Mouse (Mus musculus) adrenal gland, postnatal 25 days (tissue): Measurements from ENCODE around the gene Etl4. TPM values are rescaled to one million over a fixed set of nuclear protein-coding genes. Genes with fewer than 3 reads are reported as not detected.
"Not testable (repeated sequence)": the region's sequence is repeated elsewhere in the genome, so short reads cannot be mapped to it uniquely, and the experiment has no call there.

Source experiments
- DNase-seq: peaks from one replicate; pipeline ENCODE4 v3.0.0; 2021; ENCODE audit warnings: mixed read lengths
- total RNA-seq: library from RNA; stranded (reverse); gene quantifications from 2 replicates; pipeline ENCODE4 v1.2.3, GENCODE M21; 2021

The Etl4 gene
- total RNA-seq, 1 experiment from 2014 or later = 28.4 TPM

DNA sequence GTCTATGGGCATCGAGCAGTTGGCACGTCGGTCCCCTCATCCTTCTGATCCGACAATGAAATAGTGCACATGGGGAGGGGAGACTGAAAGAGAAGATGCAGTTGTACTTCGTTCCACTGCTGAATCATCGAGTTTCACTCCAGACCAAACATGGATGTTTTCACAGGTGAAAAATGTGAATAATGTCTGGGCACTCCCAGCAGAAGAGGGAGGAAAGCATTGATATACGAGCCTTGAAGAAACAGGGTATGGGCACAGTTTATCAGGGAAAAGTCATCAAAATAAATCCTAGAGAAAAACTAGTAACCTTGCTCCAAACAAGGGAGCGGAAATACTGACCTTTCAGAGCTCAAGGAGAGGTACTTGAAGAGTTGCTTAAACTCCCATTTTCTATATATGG is 744.5 kb downstream of the Etl4 start:
- DNase-seq = no peak

DNA sequence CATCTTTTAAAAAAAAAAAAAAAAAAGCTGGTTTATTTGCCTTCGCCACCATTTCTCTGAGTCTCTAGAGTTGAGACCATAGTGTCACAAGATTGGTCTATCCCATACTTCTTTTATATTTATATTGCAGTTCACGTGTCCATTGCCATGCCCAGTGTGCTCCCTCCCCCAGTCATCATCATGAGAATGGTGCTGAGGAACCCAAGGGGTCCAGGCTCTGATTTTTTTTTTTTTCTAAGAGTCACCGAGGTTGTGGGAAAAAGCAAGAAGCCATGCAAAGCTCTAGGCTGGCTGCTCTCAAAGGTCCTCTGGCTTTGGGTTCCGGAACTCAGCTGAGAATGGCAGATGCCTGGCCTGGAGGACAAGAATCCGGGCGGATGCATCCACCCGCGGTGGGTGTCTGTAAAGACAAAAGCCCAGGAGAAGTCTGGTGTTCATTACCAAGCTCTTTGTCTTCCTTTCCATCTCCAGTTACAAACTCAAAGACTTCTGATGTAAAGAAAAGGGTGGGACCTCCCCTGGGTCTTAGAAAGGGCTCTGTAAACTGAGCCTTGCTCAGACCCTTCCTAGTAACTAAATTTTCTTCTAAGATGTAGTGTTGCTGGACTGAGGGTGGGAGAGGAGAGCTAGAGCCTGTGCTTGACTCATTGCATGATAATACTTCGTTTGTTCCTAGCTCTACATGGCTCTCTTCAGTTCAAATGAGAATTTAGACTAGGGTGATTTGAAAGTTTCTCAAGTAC is 745.2 kb downstream of the Etl4 start:
- DNase-seq = no peak

DNA sequence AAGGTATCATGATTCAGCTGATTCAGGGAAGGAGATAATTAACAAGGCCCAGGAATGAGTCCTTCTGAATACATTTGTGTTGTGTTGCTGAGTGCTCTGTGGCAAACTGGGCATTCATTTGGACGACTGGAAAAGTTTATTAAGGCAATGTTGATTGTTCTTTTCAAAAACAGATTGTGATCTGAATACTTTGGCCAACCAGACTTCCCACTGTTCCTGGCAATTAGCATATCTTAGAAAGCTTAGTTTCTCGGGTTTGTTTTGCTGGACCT is 745.7 kb downstream of the Etl4 start:
- no peak for DNase-seq

DNA sequence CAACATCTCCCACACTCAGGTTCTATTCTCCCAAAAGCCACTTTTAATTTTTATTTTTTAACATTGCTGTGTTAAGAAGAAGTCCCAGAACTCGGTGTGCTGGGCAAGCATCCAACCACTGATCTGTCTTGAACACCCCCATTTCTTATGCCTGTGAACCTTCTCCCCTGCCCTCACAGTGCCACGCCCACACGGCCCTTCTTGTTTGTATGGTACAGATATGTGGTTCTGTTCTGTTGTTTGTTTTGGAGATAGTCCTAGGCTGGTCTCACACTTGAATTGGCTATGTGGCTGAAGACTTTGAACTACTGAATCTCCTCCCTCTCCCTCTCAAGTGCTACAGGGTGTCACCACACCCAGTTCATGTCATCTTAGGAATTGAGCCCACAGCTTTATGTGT is 748.3 kb downstream of the Etl4 start:
- DNase-seq = no peak

DNA sequence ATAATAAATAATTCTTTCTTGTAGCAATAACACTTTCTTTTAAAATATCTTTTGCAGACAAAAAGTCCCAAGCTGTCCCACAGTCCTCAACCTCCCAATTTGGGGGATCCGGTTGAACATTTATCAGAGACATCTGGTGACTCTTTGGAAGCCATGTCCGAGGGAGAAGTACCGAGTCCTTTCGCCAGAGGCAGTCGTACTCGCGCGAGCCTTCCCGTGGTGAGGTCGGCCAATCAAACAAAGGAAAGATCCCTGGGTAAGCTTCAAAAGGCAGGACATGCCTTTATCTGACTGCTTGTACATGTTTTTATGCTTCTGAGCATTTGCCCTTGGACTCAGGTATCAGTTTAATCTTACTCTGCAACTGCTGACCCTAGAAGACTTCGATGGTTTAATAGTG is 752.3 kb downstream of the Etl4 start:
- DNase-seq = no peak

DNA sequence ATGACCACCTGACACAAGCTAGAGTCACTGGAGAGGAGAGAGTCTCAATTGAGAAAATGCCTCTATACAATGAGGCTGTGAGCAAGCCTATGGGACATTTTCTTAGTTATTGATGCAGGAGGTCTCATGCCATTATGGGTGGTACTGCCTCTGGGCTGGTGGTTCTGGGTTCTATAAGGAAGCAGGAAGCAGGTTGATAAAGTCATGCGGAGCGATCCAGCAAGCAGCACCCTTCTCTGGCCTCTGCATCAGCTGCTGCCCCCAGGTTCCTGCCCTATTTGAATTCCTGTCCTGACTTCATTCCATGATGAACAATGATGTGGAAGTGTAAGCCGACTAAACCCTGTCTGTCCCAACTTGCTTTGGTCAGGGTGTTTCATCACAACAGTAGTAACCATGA is 753.1 kb downstream of the Etl4 start:
- DNase-seq = no peak

DNA sequence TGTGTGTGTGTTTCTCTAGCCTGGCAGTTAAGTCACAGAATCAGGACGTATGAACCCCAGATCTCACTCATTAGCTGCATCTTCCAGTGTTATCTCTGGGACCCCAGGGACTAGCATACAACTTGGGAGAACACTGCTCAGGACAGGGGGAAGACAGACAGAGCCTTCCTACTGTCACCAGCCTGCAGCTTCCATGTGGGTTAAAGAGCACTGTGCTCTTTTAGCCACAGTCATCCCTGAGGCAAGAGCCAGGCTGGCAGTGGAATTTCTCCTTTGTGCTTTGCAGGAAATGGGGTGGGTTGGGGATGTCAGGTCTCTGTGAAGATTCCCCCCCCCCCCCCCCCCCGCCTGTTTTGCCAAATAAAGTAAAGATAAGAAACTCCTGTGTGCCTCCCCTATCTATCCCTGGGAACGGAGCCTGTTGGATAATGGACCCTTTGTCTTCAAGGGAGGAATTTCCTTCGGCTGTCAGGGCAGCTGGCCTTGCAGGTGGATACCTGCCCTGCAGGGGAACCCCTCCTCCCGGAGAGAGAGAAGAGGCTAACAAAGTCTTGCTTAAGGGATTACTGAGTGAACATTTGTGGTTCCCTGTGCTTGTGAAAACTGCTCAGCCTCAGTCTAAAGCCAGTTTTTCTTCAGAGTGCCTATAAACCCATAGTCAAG is 755.9 kb downstream of the Etl4 start:
- DNase-seq = no peak

DNA sequence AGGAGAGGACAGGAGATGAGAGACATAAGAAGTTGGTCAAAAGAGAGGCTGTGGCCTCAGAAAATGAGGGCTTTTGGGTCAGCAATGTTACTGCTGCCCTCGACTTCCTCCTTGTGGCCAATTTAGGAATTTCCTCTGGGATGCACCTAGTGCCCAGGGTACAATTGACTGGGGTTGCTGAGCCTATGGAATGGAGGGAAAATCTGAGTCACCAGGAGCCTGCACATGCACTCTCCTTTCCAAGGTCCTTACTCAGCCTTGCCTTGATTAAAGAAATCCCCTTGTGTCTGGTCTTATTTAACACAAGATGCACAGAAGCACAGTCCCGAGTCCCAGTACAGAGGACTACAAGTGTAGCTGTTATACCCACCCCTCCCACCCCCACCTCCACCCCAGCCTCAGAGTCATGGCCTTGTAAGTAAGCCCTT is 756.5 kb downstream of the Etl4 start:
- peak; percentile 44 for DNase-seq

DNA sequence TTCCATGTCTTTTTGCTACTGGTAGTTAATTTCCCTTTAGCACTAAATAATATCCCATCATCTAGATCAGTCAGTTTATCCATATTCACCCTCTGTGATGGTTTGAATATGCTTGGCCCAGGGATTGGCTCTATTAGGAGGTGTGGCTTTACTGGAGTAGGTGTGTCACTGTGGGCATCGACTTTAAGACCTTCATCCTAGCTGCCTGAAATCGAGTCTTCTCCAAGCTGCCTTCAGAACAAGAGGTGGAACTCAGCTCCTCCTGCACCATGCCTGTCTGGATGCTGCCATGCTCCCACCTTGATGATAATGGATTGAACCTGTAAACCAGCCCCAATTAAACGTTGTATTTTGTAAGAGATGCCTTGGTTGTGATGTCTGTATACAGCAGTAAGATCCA is 758.3 kb downstream of the Etl4 start:
- DNase-seq = no peak

DNA sequence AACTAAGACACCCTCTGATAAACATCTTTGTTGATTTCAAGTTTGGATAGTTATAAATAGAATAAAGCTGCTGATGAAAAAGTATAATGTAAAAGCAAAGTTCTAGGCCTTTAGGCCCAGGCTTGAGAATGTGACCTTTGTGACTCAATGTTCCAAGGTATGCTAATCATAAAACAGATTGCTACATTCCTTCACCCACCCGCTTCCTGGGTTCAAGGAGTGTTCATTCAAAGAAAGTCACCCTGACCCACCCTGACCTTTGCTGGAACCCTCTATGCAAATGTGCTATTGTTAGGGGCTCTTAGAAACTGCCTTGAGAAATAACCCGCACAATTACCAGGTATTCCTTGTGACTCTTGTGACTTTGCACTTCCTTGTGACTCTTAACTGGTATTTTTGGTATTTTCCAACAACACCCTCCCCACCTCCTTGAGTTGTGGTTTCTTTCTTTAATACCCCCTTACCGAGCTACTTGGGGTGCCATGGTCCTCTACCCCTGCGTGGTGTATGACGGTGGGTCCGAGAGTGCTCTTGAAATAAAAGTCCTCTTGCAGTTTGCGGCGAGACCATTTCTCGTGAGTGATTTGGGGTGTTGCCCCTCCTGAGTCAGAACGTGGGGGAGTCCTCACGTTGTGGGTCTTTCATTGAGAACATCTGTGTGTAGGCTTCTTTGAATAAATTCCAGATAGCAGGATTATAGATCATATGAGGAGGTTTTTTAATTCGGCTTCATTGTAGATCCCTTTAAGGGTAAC is 758.9 kb downstream of the Etl4 start:
- DNase-seq = not testable (repeated sequence)

DNA sequence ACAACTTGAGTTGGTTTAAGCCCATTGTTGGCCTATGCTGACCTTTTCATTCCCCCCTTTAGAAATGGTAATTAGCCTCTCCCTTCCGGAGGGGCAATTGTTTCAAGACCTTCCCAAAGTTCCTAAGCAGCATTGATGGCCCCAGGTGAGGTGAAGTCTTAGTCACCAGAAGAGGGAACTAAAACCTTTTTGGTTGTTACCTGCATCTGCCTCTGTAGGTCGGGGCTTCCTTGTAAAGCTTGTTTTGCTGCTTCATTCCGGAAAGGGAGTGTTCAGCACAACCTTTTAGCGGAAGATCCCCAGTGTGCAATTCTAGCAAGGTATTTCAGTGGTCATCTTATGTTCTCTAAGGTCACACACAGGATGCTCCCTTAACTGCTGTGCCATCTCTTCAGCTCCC is 759.8 kb downstream of the Etl4 start:
- no peak for DNase-seq

DNA sequence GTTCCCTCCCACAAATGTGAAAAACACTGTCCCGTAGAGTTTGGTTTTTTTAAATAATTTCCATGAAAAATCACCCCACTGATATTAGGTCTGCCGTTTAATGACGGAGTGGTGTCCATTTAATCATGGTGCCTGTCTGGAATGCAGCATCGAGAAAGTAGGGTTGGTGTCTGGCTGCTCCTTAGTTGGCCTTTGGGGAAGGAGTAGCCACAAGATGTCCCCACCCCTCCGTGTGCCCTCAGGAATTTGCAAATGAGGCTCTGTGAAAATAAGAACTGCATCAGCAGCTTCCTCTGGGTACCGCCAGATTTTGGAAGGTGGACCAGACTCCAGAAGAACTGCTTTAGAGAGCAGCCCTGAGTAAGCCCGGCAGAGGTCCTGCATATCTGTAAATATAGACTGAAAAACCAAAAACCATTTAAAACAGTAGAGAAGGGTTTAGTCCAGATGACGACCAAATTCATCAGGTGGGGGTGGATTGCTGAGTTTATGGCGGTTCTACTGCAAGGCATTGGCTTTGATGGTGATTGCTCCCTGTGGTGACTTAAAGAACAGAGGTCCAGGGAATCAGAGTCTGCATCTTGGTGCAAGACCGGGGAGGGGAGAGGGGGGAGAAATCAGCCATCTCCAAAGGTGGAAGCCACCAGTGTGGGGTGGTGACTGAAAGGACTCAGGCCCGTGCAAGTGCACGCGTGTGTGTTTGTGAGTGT is 762.1 kb downstream of the Etl4 start:
- no peak for DNase-seq

DNA sequence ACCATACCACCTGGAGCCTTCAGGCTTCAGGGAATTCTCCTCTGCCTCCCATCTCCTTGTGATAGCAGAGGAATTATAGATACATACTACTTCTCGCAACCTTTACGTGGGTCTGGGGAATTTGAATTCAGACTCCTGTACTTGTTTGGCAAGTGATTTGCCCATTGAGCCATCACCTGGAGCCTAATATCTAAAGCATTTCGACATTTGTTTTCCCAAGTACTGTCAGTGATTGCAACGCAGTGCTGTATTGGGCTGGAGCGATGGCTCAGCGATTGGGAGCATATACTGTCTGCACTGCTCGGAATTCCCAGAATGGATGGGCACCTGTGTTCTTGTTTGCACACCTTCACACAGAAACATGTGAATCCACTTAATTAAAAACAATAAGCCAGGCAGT is 762.7 kb downstream of the Etl4 start:
- no peak for DNase-seq

DNA sequence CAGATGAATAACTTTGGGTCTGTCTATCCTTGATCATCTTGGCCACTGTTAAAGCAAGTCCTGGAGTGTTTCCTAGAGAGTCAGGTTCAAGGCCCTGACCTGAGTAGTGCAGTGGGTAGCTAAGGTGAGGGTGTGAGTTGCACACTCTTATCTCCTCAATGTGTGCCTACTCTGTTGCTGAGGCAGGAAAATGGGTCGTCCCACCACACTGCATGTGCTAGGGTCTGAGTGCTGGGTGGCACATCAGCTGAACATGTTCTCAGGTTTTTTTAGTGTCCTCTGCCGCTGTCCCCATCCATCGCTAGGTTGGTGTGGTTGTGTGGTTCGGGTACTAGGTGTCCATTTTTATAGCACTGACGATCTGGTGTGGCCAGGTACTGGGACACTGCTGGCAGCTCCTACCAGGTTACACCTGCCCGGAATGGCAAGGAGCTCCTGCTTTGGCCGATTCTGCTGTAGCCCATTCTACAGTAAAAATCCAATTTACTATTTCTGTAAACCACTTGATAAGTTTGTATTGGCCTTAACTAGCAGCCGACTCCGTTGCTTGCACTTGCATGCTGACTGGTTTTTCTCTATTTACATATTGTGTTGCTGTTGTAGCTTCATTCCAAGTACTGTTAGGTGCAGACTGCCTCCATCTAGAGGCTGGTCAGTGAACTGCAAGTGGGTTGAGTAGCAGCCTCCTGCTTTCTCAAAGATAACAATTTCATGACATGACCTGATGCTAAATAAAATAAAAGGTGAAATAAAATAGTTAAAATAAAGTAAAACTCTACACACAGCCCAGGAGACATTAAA is 763.4 kb downstream of the Etl4 start:
- peak; percentile 59 for DNase-seq

DNA sequence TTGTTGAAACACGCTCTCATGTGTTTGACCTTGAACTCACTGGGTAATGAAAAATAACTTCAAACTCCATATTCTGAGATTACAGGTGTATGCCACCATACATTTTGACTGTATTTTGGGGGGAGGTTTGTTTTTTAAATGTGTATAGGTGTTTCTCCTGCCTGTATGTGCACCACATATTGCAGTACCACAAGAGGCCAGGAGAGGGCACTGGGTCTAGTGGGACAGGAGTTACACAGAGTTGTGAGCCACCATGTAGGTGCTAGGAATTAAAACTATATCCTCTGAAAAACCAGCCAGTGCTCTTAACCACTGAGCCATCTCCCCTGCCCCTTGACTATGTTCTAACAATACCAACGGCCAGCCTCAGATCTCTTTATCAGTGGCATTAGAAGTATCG is 766.8 kb downstream of the Etl4 start:
- no peak for DNase-seq

DNA sequence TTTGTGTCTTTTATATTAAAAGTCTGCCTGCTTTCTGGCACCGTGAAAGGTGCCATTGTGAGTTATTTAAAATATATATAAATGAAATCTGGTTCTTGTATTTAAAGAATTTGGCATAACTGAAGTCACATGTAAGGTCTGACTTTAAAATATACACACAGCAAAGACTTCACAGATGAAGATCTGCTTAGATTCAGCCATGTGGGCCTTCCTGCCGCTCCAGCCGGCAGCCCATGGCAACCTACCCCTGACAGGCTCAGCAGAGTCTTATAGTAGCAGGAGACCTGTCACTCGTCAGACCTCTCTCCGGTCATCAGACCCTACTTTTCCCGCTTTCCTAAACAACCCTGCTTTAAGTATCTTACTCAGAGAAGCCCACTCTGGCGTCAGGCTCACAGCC is 769.2 kb downstream of the Etl4 start:
- DNase-seq = no peak

DNA sequence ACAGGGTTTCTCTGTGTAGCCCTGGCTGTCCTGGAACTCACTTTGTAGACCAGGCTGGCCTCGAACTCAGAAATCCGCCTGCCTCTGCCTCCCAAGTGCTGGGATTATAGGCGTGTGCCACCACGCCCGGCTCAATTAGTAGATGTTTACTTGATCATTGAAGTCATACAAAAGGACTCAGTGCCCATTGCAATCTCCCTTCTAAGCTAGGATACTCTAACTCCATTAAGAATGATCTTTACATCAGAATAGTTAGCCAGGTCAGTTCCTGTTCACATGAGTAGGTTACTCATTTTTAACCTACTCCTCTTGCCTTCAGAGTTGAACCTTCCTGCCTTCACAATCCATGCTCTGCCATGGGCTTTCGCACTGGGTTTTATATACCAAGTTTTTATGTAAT is 772.6 kb downstream of the Etl4 start:
- not testable (repeated sequence) for DNase-seq

DNA sequence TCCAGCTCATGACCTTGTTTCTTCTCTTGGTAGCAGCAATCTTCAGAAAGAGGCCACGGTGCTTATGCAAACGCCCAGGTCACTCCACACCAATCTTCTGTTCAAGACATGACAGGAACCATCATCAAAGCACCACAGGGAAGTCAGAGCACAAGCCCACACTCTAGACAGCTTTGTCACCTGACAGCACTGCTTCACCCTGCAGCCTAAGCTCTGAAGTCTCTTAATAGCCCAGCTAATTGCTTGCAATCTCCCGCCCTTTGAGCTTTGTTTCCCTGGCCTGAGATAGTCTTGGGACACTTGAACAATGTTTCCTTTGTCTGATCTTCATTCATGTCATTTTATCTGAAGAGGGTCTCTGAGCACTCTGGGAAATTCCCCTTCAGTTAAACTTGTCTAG is 779.8 kb downstream of the Etl4 start:
- DNase-seq = no peak

DNA sequence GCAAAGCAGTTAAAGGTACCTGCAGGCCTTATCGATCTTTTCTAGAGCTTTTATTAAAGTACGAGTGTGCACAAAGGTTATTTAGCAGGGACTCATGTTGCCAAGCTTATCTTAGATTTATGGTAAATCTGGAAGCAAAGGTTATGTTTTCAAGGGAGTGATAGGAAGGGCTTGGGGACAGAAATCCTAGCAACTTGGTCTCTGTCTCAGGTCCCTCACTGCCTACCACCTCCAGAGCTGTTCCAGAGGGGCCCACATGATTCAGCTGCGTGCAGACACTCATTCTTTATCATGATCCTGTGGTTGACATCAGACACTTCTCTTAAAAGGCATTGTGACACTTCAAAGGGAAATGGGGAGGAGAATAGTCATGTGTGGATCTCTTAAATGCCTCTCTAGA is 783.3 kb downstream of the Etl4 start:
- DNase-seq = no peak

DNA sequence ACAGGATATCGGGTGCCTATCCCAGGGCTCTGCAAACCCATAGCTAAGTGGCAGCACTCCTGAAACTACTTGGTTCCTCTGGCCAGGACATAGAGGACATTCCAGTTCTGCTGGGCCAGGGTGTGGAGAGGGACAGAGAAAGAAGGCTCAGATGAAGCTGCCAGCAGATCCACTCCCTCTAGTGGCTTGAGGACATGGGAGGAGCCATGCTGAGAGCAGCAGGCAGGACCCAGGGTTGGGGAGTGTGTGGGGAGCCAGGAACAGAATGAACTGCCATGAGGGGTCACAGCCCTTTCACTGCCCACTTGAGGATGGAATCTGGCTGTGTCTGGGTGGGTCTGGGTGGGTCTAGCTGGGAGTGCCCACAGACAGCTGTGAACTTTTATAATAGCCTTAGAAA is 784.2 kb downstream of the Etl4 start:
- DNase-seq = no peak

DNA sequence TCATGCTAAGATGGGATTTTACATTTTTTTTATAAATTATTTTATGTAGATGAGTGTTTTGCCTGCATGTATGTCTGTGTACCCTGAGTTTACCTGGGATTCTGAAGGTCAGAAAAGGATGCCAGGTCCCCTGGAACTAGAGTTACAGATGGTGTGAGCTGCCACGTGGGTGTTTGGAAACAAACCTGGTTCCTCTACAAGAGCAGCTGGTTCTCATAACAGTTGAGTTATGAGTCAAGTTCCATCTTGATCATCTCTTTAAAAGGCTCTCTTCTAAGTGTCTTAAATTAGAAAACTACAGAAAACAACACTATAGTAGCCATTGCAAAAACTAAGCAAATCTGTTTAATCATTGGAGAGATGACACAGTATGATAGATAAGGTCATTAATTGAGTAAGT is 788.1 kb downstream of the Etl4 start:
- DNase-seq = no peak

DNA sequence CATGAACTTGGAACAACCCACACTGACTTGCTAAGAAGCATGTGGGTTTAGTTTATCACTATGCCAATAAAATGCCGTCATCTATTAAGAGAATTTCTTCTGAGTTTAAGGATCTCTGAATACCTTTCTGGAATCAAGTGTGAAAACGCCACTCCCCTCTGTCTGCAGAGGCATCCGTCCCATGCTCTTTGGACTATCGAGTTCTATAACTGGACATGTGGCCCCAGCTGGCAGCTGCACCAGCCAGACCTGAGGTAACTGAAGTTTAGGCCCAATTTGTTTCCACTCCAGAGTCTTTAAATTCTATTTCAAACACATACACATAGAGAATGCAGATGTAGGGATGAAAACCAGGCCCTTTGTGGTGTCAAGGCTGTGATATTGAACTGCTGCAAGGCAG is 795.5 kb downstream of the Etl4 start:
- no peak for DNase-seq
